Mouse (Mus musculus) erythroblast, adult 5-6 weeks (primary cell): ENCODE data around the gene Tex14. TPM values are rescaled to one million over a fixed set of nuclear protein-coding genes. Genes with fewer than 3 reads are reported as not detected.

Experiments
- total RNA-seq, 2 experiments: library from RNA; stranded (forward) in 1 of 2; stranded (reverse) in 1 of 2; fragments of 150-400 nt in 1 of 2; fragments of 200-764, 138-1000 nt in 1 of 2; gene quantifications; 2 replicates each; pipeline versions ENCODE4 v1.2.3 to v1.2.4; 2015 to 2017; ENCODE audit warnings: low replicate concordance in 2 of 2

Gene Tex14
- total RNA-seq, 2 experiments from 2014 or later = 0.34 TPM; not detected in 1

Other genes with a start within 250 kb of the Tex14 start
- gene Ppm1e, start 46.0 kb upstream of the Tex14 start, total RNA-seq (2015; ENCODE audit: low replicate concordance) = 2.9 and 3.1 TPM in 2 replicates
- gene Ppm1e, start 46.0 kb upstream of the Tex14 start, total RNA-seq (2017; ENCODE audit: low replicate concordance) = 0.43 and 3.1 TPM in 2 replicates
- 0.19 and 3.8 TPM in 2 replicates for gene Rad51c, start 111 bp upstream of the Tex14 start, total RNA-seq (2015; ENCODE audit: low replicate concordance)
- gene Rad51c, start 111 bp upstream of the Tex14 start, total RNA-seq (2017; ENCODE audit: low replicate concordance) = 5.9 and 6.3 TPM in 2 replicates
- not detected in 2 replicates for gene Gm11492, start 161.6 kb downstream of the Tex14 start, total RNA-seq (2015; ENCODE audit: low replicate concordance)
- gene Gm11492, start 161.6 kb downstream of the Tex14 start, total RNA-seq (2017; ENCODE audit: low replicate concordance) = not detected in 2 replicates
- not detected in 2 replicates for gene Sept4, start 163.8 kb downstream of the Tex14 start, total RNA-seq (2015; ENCODE audit: low replicate concordance)
- gene Sept4, start 163.8 kb downstream of the Tex14 start, total RNA-seq (2017; ENCODE audit: low replicate concordance) = 2.8 and 9.3 TPM in 2 replicates
- 4.0 and 4.2 TPM in 2 replicates for gene Mtmr4, start 187.1 kb downstream of the Tex14 start, total RNA-seq (2015; ENCODE audit: low replicate concordance)
- gene Mtmr4, start 187.1 kb downstream of the Tex14 start, total RNA-seq (2017; ENCODE audit: low replicate concordance) = 4.9 and 6.4 TPM in 2 replicates
- gene Hsf5, start 212.1 kb downstream of the Tex14 start, total RNA-seq (2015; ENCODE audit: low replicate concordance) = 0.38 TPM in 1 of 2 replicates, not detected in the other
- gene Hsf5, start 212.1 kb downstream of the Tex14 start, total RNA-seq (2017; ENCODE audit: low replicate concordance) = not detected in 2 replicates